Mouse (Mus musculus): ENCODE data around the gene Gna13. TPM values are rescaled to one million over a fixed set of nuclear protein-coding genes. Genes with fewer than 3 reads are reported as not detected.

Gna13 gene
- total and polyA plus RNA-seq, 3 experiments, result 51.0 to 102 (median 56.6) TPM

DNA sequence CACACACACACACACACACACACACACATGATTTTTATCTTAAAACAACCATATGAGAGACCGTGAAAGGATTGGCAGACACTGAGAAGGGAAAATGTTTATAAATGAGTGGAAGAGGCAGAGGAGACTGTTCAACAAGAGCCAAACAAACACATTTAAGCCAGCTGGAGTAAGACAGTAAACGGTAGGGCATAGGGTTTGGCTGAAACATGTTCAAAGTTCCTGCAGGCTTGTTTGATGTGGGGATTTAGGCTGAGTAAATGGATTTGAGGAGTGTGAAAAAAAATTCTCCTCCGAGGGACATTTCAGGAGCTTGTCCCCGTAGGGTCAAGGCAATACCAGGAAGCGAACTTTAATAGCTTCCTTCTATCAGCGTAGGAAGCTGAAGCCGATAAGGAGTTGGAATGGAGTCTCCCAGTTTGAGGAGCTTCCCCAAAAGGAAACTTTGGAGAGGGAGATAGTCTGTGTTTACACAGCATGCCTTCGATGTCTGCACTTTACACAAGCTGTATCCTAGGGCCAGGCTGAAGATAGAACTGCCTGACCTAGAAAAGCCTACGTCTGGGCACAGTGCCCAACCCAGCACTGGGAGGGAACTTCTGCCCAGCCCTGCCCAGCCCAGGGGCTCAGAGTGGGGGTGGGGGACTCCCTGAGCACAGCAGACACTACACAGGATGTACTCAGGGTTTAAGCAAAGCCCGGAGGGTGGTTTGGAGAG, 15.2 kb upstream of the Gna13 start (continued):
- TF ChIP-seq ELF1 (IDR thresholded peaks at IDR 0.05; ENCODE audit: low read depth, low read length), result peak; percentile 38; the same call in 1 of the 2 replicates
- TF ChIP-seq MEF2A (IDR thresholded peaks at IDR 0.05; ENCODE audit: extremely low read depth, insufficient replicate concordance, low read depth, low read length, poor library complexity, severe bottlenecking), result no peak

DNA sequence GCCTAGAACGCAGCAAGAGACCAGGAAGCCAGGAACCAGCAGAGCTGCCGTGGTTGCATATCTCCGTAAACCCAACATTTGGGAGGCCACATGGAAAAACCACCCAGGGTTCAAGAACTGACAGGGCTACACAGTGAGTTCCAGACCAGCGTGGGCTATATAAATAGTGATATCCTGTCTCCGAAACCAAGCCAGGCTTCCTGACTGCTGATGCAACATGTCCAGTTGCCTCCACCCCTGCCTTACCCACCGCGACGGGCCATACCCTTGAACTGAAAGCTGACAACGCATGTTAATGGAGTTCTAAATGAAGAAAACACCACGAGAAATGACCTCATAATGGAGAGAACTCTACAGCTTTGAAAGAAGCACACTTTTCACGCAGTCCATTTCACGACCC, 14.2 kb upstream of the Gna13 start:
- H3K4me1 ChIP-seq (ENCODE audit: control insufficient read depth in 1 of 2, insufficient read depth in 2 of 2, low read length in 2 of 2), result peaks cover 29 to 45% of the 10 kb centered on the region in 2 experiments
- no peaks in the 10 kb centered on the region for H3K9me3 ChIP-seq (replicated peaks; ENCODE audit: insufficient read depth, low read length)
- no peak for TF ChIP-seq MYB (IDR thresholded peaks at IDR 0.05; ENCODE audit: low read depth, low read length)
- 0 out of 4 replicates have a peak, but pooled peaks of 1 of the 2 experiments have one; percentile 4 for TF ChIP-seq EP300 (IDR thresholded peaks at IDR 0.05; ENCODE audit: low read depth in 1 of 2, low read length in 2 of 2)
- H3K79me2 ChIP-seq (ENCODE audit: control insufficient read depth, insufficient read depth, low read length, poor library complexity), result no peaks in the 10 kb centered on the region
- no peak overlapping the region for H3K4me3 ChIP-seq (ENCODE audit: control insufficient read depth in 1 of 2, insufficient read depth in 1 of 2, low read depth in 2 of 2, low read length in 2 of 2)
- H3K9ac ChIP-seq (ENCODE audit: control insufficient read depth, low read depth, low read length, poor library complexity, severe bottlenecking), result peak overlapping the region; percentile 16; the same call in 1 of the 2 replicates
- no peaks in the 10 kb centered on the region for H3K27me3 ChIP-seq (ENCODE audit: control insufficient read depth in 1 of 2, insufficient read depth in 2 of 2, low read length in 2 of 2)
- DNase-seq (ENCODE audit: low read depth, low spot score), result no peak
- peaks cover 0 to 30% of the 10 kb centered on the region in 2 experiments; a peak in 2 of 4 replicates for H3K36me3 ChIP-seq (ENCODE audit: control insufficient read depth in 1 of 2, insufficient read depth in 2 of 2, low read length in 2 of 2)
- H3K27ac ChIP-seq (ENCODE audit: control insufficient read depth, low read depth, low read length), result peak overlapping the region; percentile 9; the same call in 1 of the 2 replicates

DNA sequence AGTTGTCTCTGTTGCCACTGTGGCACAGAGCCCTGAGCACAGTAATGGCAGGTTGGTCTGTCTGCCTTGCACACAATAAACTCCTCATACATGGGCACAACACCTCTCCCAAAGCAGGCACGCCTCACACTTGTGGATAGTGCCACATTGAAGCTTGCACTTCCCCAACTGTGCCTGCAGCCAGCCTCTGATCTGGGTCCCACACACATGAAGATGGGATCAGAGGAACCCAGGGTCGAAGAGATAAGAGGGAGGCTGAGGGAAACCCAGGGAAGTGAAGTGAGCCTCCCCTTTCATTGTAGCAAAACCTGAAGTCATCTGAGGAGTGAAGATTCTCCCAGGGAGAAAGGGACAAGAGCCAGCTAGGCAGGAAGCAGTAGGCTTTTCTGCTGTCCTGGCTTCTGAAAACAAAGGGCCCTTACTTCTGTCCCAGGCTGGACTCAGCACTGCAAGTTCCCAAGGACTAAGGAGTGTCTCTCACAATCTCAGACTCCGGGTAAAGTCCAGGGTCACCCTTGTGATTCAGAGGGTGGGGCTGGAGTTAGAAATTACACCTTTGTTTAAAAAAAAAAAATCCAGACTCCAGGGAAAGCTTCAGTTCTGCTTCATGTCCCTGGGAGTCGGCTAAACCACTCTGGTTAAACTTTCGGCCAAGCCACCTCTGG, 12.8 kb upstream of the Gna13 start:
- Histone ChIP-seq H3K79me2 (ENCODE audit: control insufficient read depth, insufficient read depth, low read length, poor library complexity) (no peaks in the 10 kb centered on the region), H3K36me3 (ENCODE audit: control insufficient read depth in 1 of 2, insufficient read depth in 2 of 2, low read length in 2 of 2) (peaks cover 0 to 36% of the 10 kb centered on the region in 2 experiments; a peak in 2 of 4 replicates), H3K9me3 (replicated peaks; ENCODE audit: insufficient read depth, low read length) (no peaks in the 10 kb centered on the region), H3K9ac (ENCODE audit: control insufficient read depth, low read depth, low read length, poor library complexity, severe bottlenecking) (no peak overlapping the region; the same call in 1 of the 2 replicates), H3K27ac (ENCODE audit: control insufficient read depth, low read depth, low read length) (peak overlapping the region; percentile 37), H3K4me3 (ENCODE audit: control insufficient read depth in 1 of 2, insufficient read depth in 1 of 2, low read depth in 2 of 2, low read length in 2 of 2) (peak overlapping the region in 1 of 2 experiments; percentile 3; a peak in 1 of 4 replicates), H3K4me1 (ENCODE audit: control insufficient read depth in 1 of 2, insufficient read depth in 2 of 2, low read length in 2 of 2) (peaks cover 33 to 52% of the 10 kb centered on the region in 2 experiments), H3K27me3 (ENCODE audit: control insufficient read depth in 1 of 2, insufficient read depth in 2 of 2, low read length in 2 of 2) (no peaks in the 10 kb centered on the region)
- DNase-seq (ENCODE audit: low read depth, low spot score), result peak; percentile 81
- TF ChIP-seq RCOR1 (IDR thresholded peaks at IDR 0.05; ENCODE audit: low read depth, low read length) (peak; percentile 87), USF2 (IDR thresholded peaks at IDR 0.05; ENCODE audit: borderline replicate concordance in 1 of 2, insufficient read depth in 1 of 2, low read depth in 1 of 2, low read length in 2 of 2) (no peak), MEF2A (IDR thresholded peaks at IDR 0.05; ENCODE audit: extremely low read depth, insufficient replicate concordance, low read depth, low read length, poor library complexity, severe bottlenecking) (0 out of 2 replicates have a peak, but pooled peaks have one; percentile 23), MYC (IDR thresholded peaks at IDR 0.05; ENCODE audit: low read depth, low read length) (0 out of 2 replicates have a peak, but pooled peaks have one; percentile 33), GATA1 (IDR thresholded peaks at IDR 0.05; ENCODE audit: low read depth, low read length) (peak; percentile 93), POLR2AphosphoS2 (IDR thresholded peaks at IDR 0.05; ENCODE audit: low read length) (no peak), MAFK (IDR thresholded peaks at IDR 0.05; ENCODE audit: borderline replicate concordance, low read depth, low read length) (0 out of 2 replicates have a peak, but pooled peaks have one; percentile 28), E2F4 (IDR thresholded peaks at IDR 0.05; ENCODE audit: borderline replicate concordance, low read depth, low read length) (no peak), MYB (IDR thresholded peaks at IDR 0.05; ENCODE audit: low read depth, low read length) (peak; percentile 36; the same call in 1 of the 2 replicates), MAX (IDR thresholded peaks at IDR 0.05; ENCODE audit: low read length) (peak; percentile 49), TAL1 (IDR thresholded peaks at IDR 0.05; ENCODE audit: low read length) (peak; percentile 72), HCFC1 (IDR thresholded peaks at IDR 0.05; ENCODE audit: low read depth, low read length) (no peak), ETS1 (IDR thresholded peaks at IDR 0.05; ENCODE audit: low read depth, low read length) (peak; percentile 85), MAZ (IDR thresholded peaks at IDR 0.05; ENCODE audit: low read depth, low read length) (0 out of 2 replicates have a peak, but pooled peaks have one; percentile 15), TBP (IDR thresholded peaks at IDR 0.05; ENCODE audit: low read depth, low read length) (no peak), NELFE (IDR thresholded peaks at IDR 0.05; ENCODE audit: low read depth, low read length) (peak; percentile 31; the same call in 1 of the 2 replicates), USF1 (IDR thresholded peaks at IDR 0.05; ENCODE audit: low read depth, low read length) (0 out of 2 replicates have a peak, but pooled peaks have one; percentile 21), POLR2A (IDR thresholded peaks at IDR 0.05; ENCODE audit: control insufficient read depth in 1 of 2, insufficient read depth in 1 of 2, low read depth in 1 of 2, low read length in 2 of 2, poor library complexity in 1 of 2) (no peak), EP300 (IDR thresholded peaks at IDR 0.05; ENCODE audit: low read depth in 1 of 2, low read length in 2 of 2) (peak; percentile 92 to 94), NRF1 (IDR thresholded peaks at IDR 0.05; ENCODE audit: insufficient read depth, low read depth, low read length, poor library complexity, severe bottlenecking) (peak; percentile 16; the same call in 1 of the 2 replicates), CTCF (IDR thresholded peaks at IDR 0.05 in 2 of 3, conservative IDR thresholded peaks at IDR 0.05 in 1 of 3; ENCODE audit: control insufficient read depth in 1 of 3, insufficient read depth in 1 of 3, low read depth in 2 of 3, low read length in 3 of 3, poor library complexity in 1 of 3, severe bottlenecking in 1 of 3) (no peak), ELF1 (IDR thresholded peaks at IDR 0.05; ENCODE audit: low read depth, low read length) (0 out of 2 replicates have a peak, but pooled peaks have one; percentile 35), BHLHE40 (IDR thresholded peaks at IDR 0.05; ENCODE audit: borderline replicate concordance, low read depth, low read length) (peak; percentile 69; the same call in 1 of the 2 replicates)

Measured in MEL (cell line).